Mouse (Mus musculus) E14TG2a.4 (cell line): Measurements from ENCODE around the gene Nup35.

Experiments
- H3K27me3 ChIP-seq: 2 replicates; pipeline ENCODE4 v1.6.1; 2014; ENCODE audit warnings: low read length, control low read depth; ENCODE audit not compliant: insufficient read depth
- H3K36me3 ChIP-seq: 2 replicates; pipeline ENCODE4 v1.6.1; 2014; ENCODE audit warnings: low read length, control low read depth; ENCODE audit not compliant: insufficient read depth
- H3K4me1 ChIP-seq: replicated peaks from 2 replicates; pipeline ENCODE4 v1.6.1; 2014; ENCODE audit warnings: low read depth, low read length, control low read depth
- H3K4me3 ChIP-seq: replicated peaks from 2 replicates; pipeline ENCODE4 v1.5.1; 2014; ENCODE audit warnings: mild to moderate bottlenecking, low read length
- H3K9me3 ChIP-seq: 2 replicates; pipeline ENCODE4 v1.6.1; 2014; ENCODE audit warnings: low read length, control low read depth
- CTCF ChIP-seq: conservative IDR thresholded peaks from 2 replicates; pipeline ENCODE4 v1.5.1; 2014; ENCODE audit warnings: low read length
- NANOG ChIP-seq: IDR thresholded peaks from 2 replicates; pipeline ENCODE4 v1.6.1; 2014; ENCODE audit warnings: borderline replicate concordance, low read length, mixed read lengths
- POU5F1 ChIP-seq: IDR thresholded peaks from 2 replicates; pipeline ENCODE4 v1.6.1; 2014; ENCODE audit warnings: low read length, borderline replicate concordance

Gene Nup35

DNA sequence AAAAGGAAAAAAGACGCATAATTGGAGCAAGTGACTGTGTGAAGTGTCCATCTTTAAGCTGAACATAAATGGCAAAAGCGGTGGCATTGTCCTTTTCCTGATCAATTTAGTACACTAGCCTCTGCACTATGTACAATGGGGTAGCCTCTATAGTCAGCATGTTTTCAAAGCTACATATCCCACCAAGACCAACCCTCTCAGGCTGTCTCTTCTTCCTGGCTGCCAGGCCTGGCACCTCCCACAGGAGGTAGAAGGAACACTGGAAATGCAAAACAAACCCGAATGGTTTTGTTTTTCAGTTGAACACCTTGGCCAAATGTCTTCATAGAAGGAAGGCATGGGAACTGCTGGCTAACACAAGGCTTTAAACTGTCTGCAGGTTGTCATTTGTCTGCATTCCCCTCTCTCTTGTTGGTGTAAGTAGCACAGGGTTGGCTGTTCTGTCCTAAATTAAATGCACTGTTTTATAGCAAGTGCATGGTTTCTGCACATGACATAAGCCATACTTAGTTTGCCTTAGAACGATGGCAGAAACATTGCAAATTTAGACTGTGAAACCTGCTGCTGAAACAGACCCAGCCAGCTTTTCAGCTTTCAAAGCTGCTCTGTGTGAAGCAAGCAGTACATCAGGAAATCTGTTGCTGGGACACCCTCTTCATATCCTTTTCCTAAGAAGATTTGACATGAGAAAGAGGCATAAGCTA, 22.7 kb upstream of the Nup35 start:
- Histone ChIP-seq H3K4me3 (no peak overlapping the region), H3K9me3 (no peaks in the 10 kb centered on the region), H3K27me3 (0 out of 2 replicates have a peak, but pooled peaks cover 2% of the 10 kb centered on the region), H3K36me3 (no peaks in the 10 kb centered on the region), H3K4me1 (peaks cover 7% of the 10 kb centered on the region)
- TF ChIP-seq POU5F1, result no peak
- TF ChIP-seq NANOG, result no peak
- TF ChIP-seq CTCF, result no peak

DNA sequence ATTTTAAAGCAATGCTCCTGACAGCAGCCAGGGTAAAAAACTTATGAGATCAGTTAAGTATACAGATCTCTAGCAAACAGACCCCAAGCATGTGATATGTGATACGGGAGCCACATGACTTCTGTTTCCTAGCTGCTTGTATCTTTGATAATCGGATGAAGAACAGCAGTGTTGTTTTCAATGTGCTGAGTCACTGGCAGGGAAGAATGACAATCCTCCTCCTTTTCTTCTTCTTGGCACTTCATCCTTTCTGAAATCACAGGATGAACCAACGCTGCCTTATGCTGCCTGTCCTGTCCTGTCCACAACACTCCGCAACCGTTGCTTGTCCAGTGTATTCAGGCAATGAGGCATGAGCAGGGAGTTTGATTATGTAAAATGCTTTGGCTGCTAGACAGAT, 20.1 kb upstream of the Nup35 start:
- Histone ChIP-seq H3K4me3 (no peak overlapping the region), H3K4me1 (peaks cover 7% of the 10 kb centered on the region), H3K9me3 (no peaks in the 10 kb centered on the region), H3K36me3 (no peaks in the 10 kb centered on the region), H3K27me3 (no peaks in the 10 kb centered on the region)
- TF ChIP-seq CTCF, result no peak
- TF ChIP-seq NANOG, result no peak
- TF ChIP-seq POU5F1, result no peak

DNA sequence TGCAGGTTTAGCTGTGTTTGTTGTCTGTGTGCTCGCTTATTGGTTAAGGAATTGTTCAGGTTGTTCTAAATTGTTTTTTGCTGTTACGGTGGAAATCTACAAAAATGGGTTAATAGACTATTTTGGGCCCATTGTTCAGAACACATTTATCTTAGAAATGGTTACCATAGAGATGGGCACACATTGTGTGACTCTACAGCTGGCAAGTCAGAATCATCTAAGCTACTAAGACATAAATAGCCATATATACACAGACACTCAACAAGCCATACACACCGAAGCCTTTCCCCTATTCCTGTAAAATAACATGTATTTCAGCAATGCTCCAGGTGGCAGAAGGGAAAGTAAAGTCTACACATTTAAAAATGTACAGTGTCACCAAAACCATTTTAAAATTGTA, 17.2 kb upstream of the Nup35 start:
- Histone ChIP-seq H3K27me3 (no peaks in the 10 kb centered on the region), H3K36me3 (no peaks in the 10 kb centered on the region), H3K4me3 (no peak overlapping the region), H3K9me3 (no peaks in the 10 kb centered on the region), H3K4me1 (peaks cover 16% of the 10 kb centered on the region)
- TF ChIP-seq CTCF (no peak), NANOG (no peak), POU5F1 (no peak)

DNA sequence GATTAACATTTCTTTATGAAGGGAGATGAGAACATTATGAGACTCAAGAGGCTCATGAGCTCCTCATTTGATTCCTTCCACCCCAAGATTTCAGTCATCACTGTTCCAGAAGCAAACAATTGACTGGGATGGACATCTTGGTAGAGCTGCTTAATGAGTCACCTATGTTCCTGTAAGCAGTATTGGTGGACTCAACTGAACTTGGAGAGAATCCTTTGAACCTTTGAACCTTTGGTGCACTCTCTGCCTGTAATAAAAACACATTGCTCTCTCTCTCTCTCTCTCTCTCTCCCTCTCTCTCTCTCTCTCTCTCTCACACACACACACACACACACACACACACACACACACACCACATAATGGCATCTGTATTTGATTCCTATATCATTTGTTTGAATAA, 16.4 kb upstream of the Nup35 start:
- H3K27me3 ChIP-seq, result no peaks in the 10 kb centered on the region
- H3K36me3 ChIP-seq, result no peaks in the 10 kb centered on the region
- H3K4me1 ChIP-seq, result peaks cover 16% of the 10 kb centered on the region
- no peak for TF ChIP-seq NANOG
- no peak for TF ChIP-seq CTCF
- no peak for TF ChIP-seq POU5F1
- H3K9me3 ChIP-seq, result no peaks in the 10 kb centered on the region
- H3K4me3 ChIP-seq, result no peak overlapping the region

DNA sequence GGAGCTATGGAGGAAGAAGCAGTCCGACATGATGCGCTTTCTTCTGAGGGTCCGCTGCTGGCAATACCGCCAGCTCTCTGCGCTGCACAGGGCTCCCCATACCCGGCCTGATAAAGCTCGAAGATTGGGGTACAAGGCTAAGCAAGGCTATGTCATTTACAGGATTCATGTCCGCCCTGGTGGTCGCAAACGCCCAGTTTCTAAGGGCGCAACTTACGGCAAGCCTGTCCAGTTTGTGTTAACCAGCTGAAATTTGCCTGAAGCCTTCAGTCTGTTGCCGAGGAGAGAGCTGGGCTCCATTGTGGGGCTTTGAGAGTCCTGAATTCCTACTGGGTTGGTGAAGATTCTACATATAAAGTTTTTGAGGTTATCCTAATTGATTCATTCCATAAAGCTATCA, 14.3 kb upstream of the Nup35 start:
- H3K27me3 ChIP-seq, result no peaks in the 10 kb centered on the region
- TF ChIP-seq CTCF (no peak), POU5F1 (no peak), NANOG (no peak)
- H3K4me3 ChIP-seq, result peak overlapping the region; percentile 60
- peaks cover 16% of the 10 kb centered on the region for H3K4me1 ChIP-seq
- no peaks in the 10 kb centered on the region for H3K9me3 ChIP-seq
- no peaks in the 10 kb centered on the region for H3K36me3 ChIP-seq

DNA sequence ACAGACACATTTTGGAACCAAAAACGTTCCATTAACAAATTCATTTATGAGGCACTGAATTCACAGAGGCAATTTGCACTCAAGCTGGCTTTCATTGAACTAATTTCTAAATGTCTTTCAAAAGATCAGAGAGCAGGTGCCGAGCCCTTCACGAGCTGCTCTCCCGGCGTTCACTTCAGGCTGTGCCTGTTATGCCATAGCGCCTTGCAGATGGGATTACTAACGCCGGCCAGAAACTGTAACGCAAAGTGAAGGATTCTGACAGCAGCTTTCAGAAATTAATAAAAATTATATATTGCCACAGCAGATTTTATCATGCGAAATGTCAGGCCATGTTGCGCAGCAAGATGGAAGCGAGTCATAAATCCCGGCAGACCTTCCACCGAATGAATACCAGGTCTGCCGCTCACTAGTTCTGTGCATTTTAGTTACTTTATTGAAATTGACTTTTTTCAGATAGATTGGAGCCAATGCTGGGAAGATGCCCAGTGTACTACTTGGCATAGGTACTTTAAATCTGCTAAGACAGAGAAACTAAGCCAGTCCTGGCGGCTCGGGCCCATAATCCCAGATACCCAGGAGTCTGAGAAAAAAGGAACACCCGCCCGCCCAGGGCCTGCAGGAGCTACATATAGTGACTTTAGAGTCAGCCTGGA, 13.1 kb upstream of the Nup35 start:
- Histone ChIP-seq H3K4me3 (no peak overlapping the region), H3K27me3 (no peaks in the 10 kb centered on the region), H3K9me3 (no peaks in the 10 kb centered on the region), H3K36me3 (no peaks in the 10 kb centered on the region), H3K4me1 (peaks cover 16% of the 10 kb centered on the region)
- TF ChIP-seq NANOG, result no peak
- TF ChIP-seq POU5F1, result no peak
- TF ChIP-seq CTCF, result no peak

DNA sequence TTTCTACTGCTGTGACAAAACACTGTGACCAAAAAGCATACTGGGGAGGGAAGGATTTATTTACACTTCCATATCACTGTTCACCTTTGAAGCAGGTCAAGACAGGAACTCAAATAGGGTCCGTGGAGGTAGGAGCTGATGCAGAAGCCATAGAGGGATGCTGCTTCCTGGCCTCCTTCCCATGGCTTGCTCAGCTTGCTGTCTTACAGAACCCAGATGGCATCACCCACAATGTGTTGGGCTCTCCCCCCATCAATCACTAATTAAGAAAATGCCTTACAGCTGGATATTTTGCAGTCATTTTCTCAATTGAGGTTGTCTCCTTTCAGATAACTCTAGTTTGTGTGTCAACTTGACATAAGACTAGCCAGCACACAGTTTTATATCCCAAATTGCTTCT, 4.8 kb upstream of the Nup35 start:
- Histone ChIP-seq H3K4me1 (peaks cover 14% of the 10 kb centered on the region; the same call in 1 of the 2 replicates), H3K9me3 (0 out of 2 replicates have a peak, but pooled peaks cover 3% of the 10 kb centered on the region), H3K27me3 (no peaks in the 10 kb centered on the region), H3K36me3 (no peaks in the 10 kb centered on the region), H3K4me3 (no peak overlapping the region)
- TF ChIP-seq POU5F1, result no peak
- no peak for TF ChIP-seq NANOG
- no peak for TF ChIP-seq CTCF

DNA sequence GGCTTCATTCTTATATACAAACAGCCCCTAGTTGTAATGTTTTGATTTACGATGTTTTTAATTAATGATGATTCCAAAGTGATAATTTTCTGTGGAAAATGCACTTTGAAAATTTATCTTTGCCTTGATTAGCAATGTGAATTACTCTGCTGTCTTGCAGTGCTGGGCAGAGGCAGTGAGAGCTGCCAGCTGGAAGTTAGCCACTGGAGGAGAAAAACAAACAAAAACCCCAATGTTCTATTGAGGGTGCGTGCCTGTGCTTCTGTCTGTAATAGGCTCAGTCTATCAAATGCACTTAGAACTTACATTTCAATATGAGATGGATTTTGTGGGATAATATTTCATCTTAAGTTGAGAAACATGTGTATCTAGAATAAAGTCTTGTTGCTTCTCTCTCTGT, 4.2 kb upstream of the Nup35 start:
- Histone ChIP-seq H3K4me3 (no peak overlapping the region), H3K27me3 (no peaks in the 10 kb centered on the region), H3K4me1 (peaks cover 19% of the 10 kb centered on the region), H3K9me3 (0 out of 2 replicates have a peak, but pooled peaks cover 3% of the 10 kb centered on the region), H3K36me3 (no peaks in the 10 kb centered on the region)
- no peak for TF ChIP-seq POU5F1
- TF ChIP-seq CTCF, result no peak
- TF ChIP-seq NANOG, result no peak
